Mouse (Mus musculus): ENCODE data around the gene Gdf11. TPM values are rescaled to one million over a fixed set of nuclear protein-coding genes. Genes with fewer than 3 reads are reported as not detected.

Gene Gdf11
- total RNA-seq, 4 experiments from 2014 or later: 13.3 to 15.2 (median 13.9) TPM

Other genes with a start within 250 kb of the Gdf11 start
- gene Ikzf4, start 245.7 kb downstream of the Gdf11 start, total RNA-seq (2022): 10 to 100 TPM; 12.0 to 15.9 (median 13.8) TPM
- 10 to 100 TPM; 12.7 to 14.6 (median 14.0) TPM for gene Suox, start 217.6 kb downstream of the Gdf11 start, total RNA-seq (2022)
- 100 to 1,000 TPM; 131 to 143 (median 135) TPM for gene Rab5b, start 195.5 kb downstream of the Gdf11 start, total RNA-seq (2022)
- gene Pmel, start 187.5 kb downstream of the Gdf11 start, total RNA-seq (2022): under 1 TPM; 0.40 to 0.98 (median 0.59) TPM
- 1 to 10 TPM; 2.5 to 5.9 (median 3.8) TPM for gene Cdk2, start 186.7 kb downstream of the Gdf11 start, total RNA-seq (2022)
- 10 to 100 TPM in 1 of 4 experiments, 1 to 10 TPM in 3; 9.0 to 10.5 (median 9.6) TPM for gene Dgka, start 146.9 kb downstream of the Gdf11 start, total RNA-seq (2022)
- gene Pym1, start 143.8 kb downstream of the Gdf11 start, total RNA-seq (2022): 10 to 100 TPM; 28.6 to 31.6 (median 30.2) TPM
- 1 to 10 TPM in 1 of 4 experiments, under 1 TPM in 3; 0.59 to 1.8 (median 0.85) TPM for gene Mmp19, start 100.8 kb downstream of the Gdf11 start, total RNA-seq (2022)
- 10 to 100 TPM; 62.4 to 73.2 (median 65.8) TPM for gene Dnajc14, start 87.7 kb downstream of the Gdf11 start, total RNA-seq (2022)
- gene Tmem198b, start 87.3 kb downstream of the Gdf11 start, total RNA-seq (2022): 10 to 100 TPM; 10.5 to 12.0 (median 11.4) TPM
- gene Sarnp, start 74.4 kb downstream of the Gdf11 start, total RNA-seq (2022): 10 to 100 TPM; 29.7 to 35.2 (median 31.2) TPM
- gene Ormdl2, start 70.1 kb downstream of the Gdf11 start, total RNA-seq (2022): 1 to 10 TPM; 6.5 to 8.7 (median 7.8) TPM
- gene Cd63, start 9.3 kb upstream of the Gdf11 start, total RNA-seq (2022): 100 to 1,000 TPM in 2 of 4 experiments, 10 to 100 TPM in 2; 67.2 to 139 (median 94.1) TPM
- gene Rdh5, start 31.2 kb upstream of the Gdf11 start, total RNA-seq (2022): 10 to 100 TPM in 2 of 4 experiments, 1 to 10 TPM in 2; 5.0 to 12.3 (median 8.9) TPM
- gene Bloc1s1, start 32.3 kb upstream of the Gdf11 start, total RNA-seq (2022): 100 to 1,000 TPM in 1 of 4 experiments, 10 to 100 TPM in 3; 83.3 to 106 (median 89.5) TPM
- 10 to 100 TPM; 12.6 to 15.5 (median 13.9) TPM for gene Itga7, start 42.1 kb upstream of the Gdf11 start, total RNA-seq (2022)
- not detected for gene Mettl7b, start 69.3 kb upstream of the Gdf11 start, total RNA-seq (2022)
- not detected for gene Olfr9, start 97.7 kb upstream of the Gdf11 start, total RNA-seq (2022)
- not detected for gene Olfr763, start 119.1 kb upstream of the Gdf11 start, total RNA-seq (2022)
- not detected for gene Olfr764-ps1, start 148.2 kb upstream of the Gdf11 start, total RNA-seq (2022)
- gene Olfr765, start 158.3 kb upstream of the Gdf11 start, total RNA-seq (2022): not detected
- not detected for gene Olfr766-ps1, start 177.3 kb upstream of the Gdf11 start, total RNA-seq (2022)
- gene Olfr767, start 191.2 kb upstream of the Gdf11 start, total RNA-seq (2022): not detected
- gene Olfr768, start 207.7 kb upstream of the Gdf11 start, total RNA-seq (2022): not detected
- gene Olfr769, start 226.1 kb upstream of the Gdf11 start, total RNA-seq (2022): not detected
- gene Olfr770, start 247.3 kb upstream of the Gdf11 start, total RNA-seq (2022): not detected

All from left cerebral cortex, adult 8-10 months (tissue).